Mouse (Mus musculus): Measurements from ENCODE around the gene Rps6ka1. TPM values are rescaled to one million over a fixed set of nuclear protein-coding genes. Genes with fewer than 3 reads are reported as not detected.
"Not testable (repeated sequence)": the region's sequence is repeated elsewhere in the genome, so short reads cannot be mapped to it uniquely, and the experiment has no call there.

Gene Rps6ka1
- polyA plus RNA-seq, 1 experiment from 2014 or later = 25.2 TPM

- H3K27me3 ChIP-seq (ENCODE audit: control insufficient read depth, insufficient read depth, low read length) = no peaks in the 10 kb centered on the region
- peak; percentile 100 for DNase-seq (ENCODE audit: low spot score, missing footprints)
- H3K27ac ChIP-seq (ENCODE audit: low read depth, low read length) = peak overlapping the region; percentile 57
- H3K9me3 ChIP-seq (ENCODE audit: control insufficient read depth, low read length) = no peaks in the 10 kb centered on the region
- H3K36me3 ChIP-seq (ENCODE audit: control insufficient read depth, insufficient read depth, low read length) = no peaks in the 10 kb centered on the region
- H3K4me1 ChIP-seq (ENCODE audit: control insufficient read depth, insufficient read depth, low read length) = no peaks in the 10 kb centered on the region; the same call in 1 of the 2 replicates
- ATAC-seq (ENCODE audit: low FRiP score) = peak; percentile 97
- H3K9ac ChIP-seq (ENCODE audit: low read length) = peak overlapping the region; percentile 40; the same call in 1 of the 2 replicates
- peak overlapping the region; percentile 43 for H3K4me3 ChIP-seq (ENCODE audit: low read depth, low read length)
- under 1% methylated on average over 57 of the region's 57 CpGs for WGBS
- H3K4me2 ChIP-seq = peak overlapping the region; percentile 54
Measured at GRCm38 (mm10) chr4:133910236-133911211, 22.9 kb upstream of the Rps6ka1 start.

- no peak for DNase-seq (ENCODE audit: low spot score, missing footprints)
- 92% methylated on average over 6 of the region's 6 CpGs for WGBS
- Histone ChIP-seq H3K4me3 (ENCODE audit: low read depth, low read length) (no peak overlapping the region), H3K36me3 (ENCODE audit: control insufficient read depth, insufficient read depth, low read length) (no peaks in the 10 kb centered on the region), H3K27ac (ENCODE audit: low read depth, low read length) (no peak overlapping the region), H3K9ac (ENCODE audit: low read length) (no peak overlapping the region), H3K27me3 (ENCODE audit: control insufficient read depth, insufficient read depth, low read length) (no peaks in the 10 kb centered on the region), H3K4me2 (no peak overlapping the region), H3K9me3 (ENCODE audit: control insufficient read depth, low read length) (no peaks in the 10 kb centered on the region), H3K4me1 (ENCODE audit: control insufficient read depth, insufficient read depth, low read length) (no peaks in the 10 kb centered on the region; the same call in 1 of the 2 replicates)
- no peak for ATAC-seq (ENCODE audit: low FRiP score)
Measured at GRCm38 (mm10) chr4:133908051-133908450, 20.5 kb upstream of the Rps6ka1 start.

- WGBS = 72% methylated on average over 4 of the region's 4 CpGs
- no peak overlapping the region for H3K4me2 ChIP-seq
- no peak overlapping the region for H3K27ac ChIP-seq (ENCODE audit: low read depth, low read length)
- no peaks in the 10 kb centered on the region for H3K9me3 ChIP-seq (ENCODE audit: control insufficient read depth, low read length)
- H3K4me1 ChIP-seq (ENCODE audit: control insufficient read depth, insufficient read depth, low read length) = no peaks in the 10 kb centered on the region; the same call in 1 of the 2 replicates
- no peak overlapping the region for H3K4me3 ChIP-seq (ENCODE audit: low read depth, low read length)
- DNase-seq (ENCODE audit: low spot score, missing footprints) = no peak
- no peak for ATAC-seq (ENCODE audit: low FRiP score)
- H3K9ac ChIP-seq (ENCODE audit: low read length) = no peak overlapping the region
- H3K27me3 ChIP-seq (ENCODE audit: control insufficient read depth, insufficient read depth, low read length) = no peaks in the 10 kb centered on the region
- no peaks in the 10 kb centered on the region for H3K36me3 ChIP-seq (ENCODE audit: control insufficient read depth, insufficient read depth, low read length)
Measured at GRCm38 (mm10) chr4:133907086-133907485, 19.5 kb upstream of the Rps6ka1 start.

- H3K36me3 ChIP-seq (ENCODE audit: control insufficient read depth, insufficient read depth, low read length); H3K27me3 ChIP-seq (ENCODE audit: control insufficient read depth, insufficient read depth, low read length); H3K4me1 ChIP-seq (ENCODE audit: control insufficient read depth, insufficient read depth, low read length); H3K9me3 ChIP-seq (ENCODE audit: control insufficient read depth, low read length); H3K4me2 ChIP-seq; H3K27ac ChIP-seq (ENCODE audit: low read depth, low read length); H3K4me3 ChIP-seq (ENCODE audit: low read depth, low read length); DNase-seq (ENCODE audit: low spot score, missing footprints); H3K9ac ChIP-seq (ENCODE audit: low read length); ATAC-seq (ENCODE audit: low FRiP score): not testable (repeated sequence)
- WGBS = 88% methylated on average over 4 of the region's 5 CpGs
Measured at GRCm38 (mm10) chr4:133906336-133906735, 18.7 kb upstream of the Rps6ka1 start.

GRCm38 (mm10) chr4:133905167-133905566 is 17.6 kb upstream of the Rps6ka1 start:
- Histone ChIP-seq H3K4me1 (ENCODE audit: control insufficient read depth, insufficient read depth, low read length) (no peaks in the 10 kb centered on the region; the same call in 1 of the 2 replicates), H3K27ac (ENCODE audit: low read depth, low read length) (no peak overlapping the region), H3K9ac (ENCODE audit: low read length) (no peak overlapping the region), H3K27me3 (ENCODE audit: control insufficient read depth, insufficient read depth, low read length) (no peaks in the 10 kb centered on the region), H3K36me3 (ENCODE audit: control insufficient read depth, insufficient read depth, low read length) (no peaks in the 10 kb centered on the region), H3K4me3 (ENCODE audit: low read depth, low read length) (no peak overlapping the region), H3K9me3 (ENCODE audit: control insufficient read depth, low read length) (no peaks in the 10 kb centered on the region), H3K4me2 (no peak overlapping the region)
- ATAC-seq (ENCODE audit: low FRiP score) (no peak), DNase-seq (ENCODE audit: low spot score, missing footprints) (no peak)
- WGBS = 76% methylated on average over 7 of the region's 7 CpGs

GRCm38 (mm10) chr4:133904326-133904725 is 16.7 kb upstream of the Rps6ka1 start:
- 83% methylated on average over 8 of the region's 8 CpGs for WGBS
- H3K36me3 ChIP-seq (ENCODE audit: control insufficient read depth, insufficient read depth, low read length) = no peaks in the 10 kb centered on the region
- no peaks in the 10 kb centered on the region for H3K9me3 ChIP-seq (ENCODE audit: control insufficient read depth, low read length)
- H3K9ac ChIP-seq (ENCODE audit: low read length) = no peak overlapping the region
- no peak overlapping the region for H3K27ac ChIP-seq (ENCODE audit: low read depth, low read length)
- DNase-seq (ENCODE audit: low spot score, missing footprints) (no peak), ATAC-seq (ENCODE audit: low FRiP score) (no peak)
- H3K4me1 ChIP-seq (ENCODE audit: control insufficient read depth, insufficient read depth, low read length) = no peaks in the 10 kb centered on the region
- no peaks in the 10 kb centered on the region for H3K27me3 ChIP-seq (ENCODE audit: control insufficient read depth, insufficient read depth, low read length)
- H3K4me2 ChIP-seq = no peak overlapping the region
- H3K4me3 ChIP-seq (ENCODE audit: low read depth, low read length) = no peak overlapping the region

- no peak overlapping the region for H3K27ac ChIP-seq (ENCODE audit: low read depth, low read length)
- no peaks in the 10 kb centered on the region for H3K36me3 ChIP-seq (ENCODE audit: control insufficient read depth, insufficient read depth, low read length)
- no peak overlapping the region for H3K4me2 ChIP-seq
- ATAC-seq (ENCODE audit: low FRiP score) = no peak
- 86% methylated on average over 7 of the region's 7 CpGs for WGBS
- DNase-seq (ENCODE audit: low spot score, missing footprints) = no peak
- no peak overlapping the region for H3K4me3 ChIP-seq (ENCODE audit: low read depth, low read length)
- H3K4me1 ChIP-seq (ENCODE audit: control insufficient read depth, insufficient read depth, low read length) = no peaks in the 10 kb centered on the region
- no peaks in the 10 kb centered on the region for H3K27me3 ChIP-seq (ENCODE audit: control insufficient read depth, insufficient read depth, low read length)
- no peak overlapping the region for H3K9ac ChIP-seq (ENCODE audit: low read length)
- H3K9me3 ChIP-seq (ENCODE audit: control insufficient read depth, low read length) = no peaks in the 10 kb centered on the region
Measured at GRCm38 (mm10) chr4:133903372-133903771, 15.8 kb upstream of the Rps6ka1 start.

GRCm38 (mm10) chr4:133902510-133902909 is 14.9 kb upstream of the Rps6ka1 start:
- Histone ChIP-seq H3K27me3 (ENCODE audit: control insufficient read depth, insufficient read depth, low read length) (no peaks in the 10 kb centered on the region), H3K36me3 (ENCODE audit: control insufficient read depth, insufficient read depth, low read length) (no peaks in the 10 kb centered on the region), H3K4me3 (ENCODE audit: low read depth, low read length) (no peak overlapping the region), H3K4me1 (ENCODE audit: control insufficient read depth, insufficient read depth, low read length) (no peaks in the 10 kb centered on the region), H3K4me2 (no peak overlapping the region), H3K9me3 (ENCODE audit: control insufficient read depth, low read length) (no peaks in the 10 kb centered on the region), H3K9ac (ENCODE audit: low read length) (no peak overlapping the region), H3K27ac (ENCODE audit: low read depth, low read length) (no peak overlapping the region)
- DNase-seq (ENCODE audit: low spot score, missing footprints) (no peak), ATAC-seq (ENCODE audit: low FRiP score) (no peak)
- 93% methylated on average over 2 of the region's 2 CpGs for WGBS

- Histone ChIP-seq H3K27ac (ENCODE audit: low read depth, low read length) (no peak overlapping the region), H3K4me2 (no peak overlapping the region), H3K4me1 (ENCODE audit: control insufficient read depth, insufficient read depth, low read length) (no peaks in the 10 kb centered on the region), H3K9ac (ENCODE audit: low read length) (no peak overlapping the region), H3K27me3 (ENCODE audit: control insufficient read depth, insufficient read depth, low read length) (no peaks in the 10 kb centered on the region), H3K4me3 (ENCODE audit: low read depth, low read length) (no peak overlapping the region), H3K9me3 (ENCODE audit: control insufficient read depth, low read length) (no peaks in the 10 kb centered on the region), H3K36me3 (ENCODE audit: control insufficient read depth, insufficient read depth, low read length) (no peaks in the 10 kb centered on the region)
- no peak for ATAC-seq (ENCODE audit: low FRiP score)
- DNase-seq (ENCODE audit: low spot score, missing footprints) = no peak
- WGBS = 82% methylated on average over 6 of the region's 6 CpGs
Measured at GRCm38 (mm10) chr4:133900887-133901286, 13.3 kb upstream of the Rps6ka1 start.

Measured in midbrain, embryonic 11.5 days (tissue).